Mouse (Mus musculus) brain, embryonic 14.5 days (tissue): ENCODE measurements around the gene Prickle4. TPM values are rescaled to one million over a fixed set of nuclear protein-coding genes. Genes with fewer than 3 reads are reported as not detected.
A peak's percentile ranks its signal among the peaks of the same experiment; 100 is the strongest.
"Not testable (repeated sequence)": the region's sequence is repeated elsewhere in the genome, so short reads cannot be mapped to it uniquely, and the experiment has no call there.

Experiments used
- DNase-seq: peaks from one replicate; pipeline ENCODE4 v3.0.0-alpha.2; 2011; ENCODE audit warnings: low read depth
- CTCF ChIP-seq: fragments of 200-500 bp; IDR thresholded peaks from 2 replicates; pipeline ENCODE4 v1.5.1; 2012; ENCODE audit warnings: inconsistent platforms, mild to moderate bottlenecking, moderate library complexity, borderline replicate concordance; ENCODE audit not compliant: insufficient read depth, insufficient read length; ENCODE audit errors: extremely low read depth
- POLR2A ChIP-seq: fragments of 200-500 bp; IDR thresholded peaks from 2 replicates; pipeline ENCODE4 v1.6.1; 2012; ENCODE audit warnings: mild to moderate bottlenecking, inconsistent platforms, borderline replicate concordance; ENCODE audit not compliant: poor library complexity, insufficient read depth, insufficient read length, severe bottlenecking; ENCODE audit errors: extremely low read depth
- polyA plus RNA-seq: library from polyadenylated mRNA; depleted of rRNA; stranded (reverse); fragments of >200 nt; gene quantifications from 2 replicates; pipeline ENCODE4 v1.2.3, GENCODE M21; 2012; rRNA removed

Gene Prickle4
- polyA plus RNA-seq, 1 experiment: 1.0 TPM

DNA sequence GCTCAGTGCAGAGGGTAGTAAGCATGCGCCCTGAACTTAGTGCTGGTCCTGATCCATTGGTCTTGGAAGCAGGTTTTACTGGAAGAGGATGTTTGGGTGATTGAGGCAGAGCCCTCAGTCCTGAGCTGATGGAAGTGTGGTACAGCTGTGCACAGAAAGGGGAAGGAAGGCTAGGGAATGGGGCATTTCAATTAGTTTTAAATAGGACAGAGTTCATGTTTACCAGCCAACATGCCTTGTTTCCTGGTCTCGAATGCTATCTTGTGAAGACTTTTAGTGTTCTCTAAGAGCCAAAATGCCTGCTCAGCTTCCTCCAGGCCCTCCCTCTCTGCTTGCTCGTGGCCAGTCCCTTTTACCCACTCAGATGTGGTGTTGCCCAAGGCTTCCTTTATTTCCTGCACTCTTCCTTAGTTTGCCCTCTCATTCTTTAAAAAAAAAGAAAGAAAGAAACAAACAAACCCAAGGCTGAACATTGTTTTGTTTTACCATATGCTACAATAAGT, 35.7 kb downstream of the Prickle4 start:
- DNase-seq: no peak
- TF ChIP-seq POLR2A: no peak
- no peak for TF ChIP-seq CTCF

GRCm38 (mm10) chr17:47657901-47658300, 36.6 kb downstream of the Prickle4 start:
- TF ChIP-seq POLR2A (no peak), CTCF (no peak)
- DNase-seq: no peak

DNA sequence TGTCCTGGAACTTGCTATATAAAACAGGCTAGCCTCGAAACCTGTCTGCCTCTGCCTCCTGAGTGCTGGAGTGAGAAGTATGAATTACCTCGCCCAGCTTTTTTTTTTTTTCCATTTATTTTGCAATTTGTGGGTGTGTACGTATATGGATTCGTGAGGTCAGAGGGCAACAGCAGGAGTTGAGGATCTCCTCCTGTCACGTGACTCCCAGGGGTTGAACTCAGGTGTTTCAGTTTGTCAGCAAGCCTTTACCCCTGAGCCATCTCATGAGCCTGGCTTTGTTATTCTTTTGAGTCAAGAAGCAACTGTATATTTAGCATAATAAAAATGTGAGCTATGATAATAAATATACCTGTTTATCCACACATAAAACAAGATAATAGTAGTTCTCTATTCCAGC, 38.8 kb downstream of the Prickle4 start:
- no peak for TF ChIP-seq POLR2A
- TF ChIP-seq CTCF: no peak
- no peak for DNase-seq

DNA sequence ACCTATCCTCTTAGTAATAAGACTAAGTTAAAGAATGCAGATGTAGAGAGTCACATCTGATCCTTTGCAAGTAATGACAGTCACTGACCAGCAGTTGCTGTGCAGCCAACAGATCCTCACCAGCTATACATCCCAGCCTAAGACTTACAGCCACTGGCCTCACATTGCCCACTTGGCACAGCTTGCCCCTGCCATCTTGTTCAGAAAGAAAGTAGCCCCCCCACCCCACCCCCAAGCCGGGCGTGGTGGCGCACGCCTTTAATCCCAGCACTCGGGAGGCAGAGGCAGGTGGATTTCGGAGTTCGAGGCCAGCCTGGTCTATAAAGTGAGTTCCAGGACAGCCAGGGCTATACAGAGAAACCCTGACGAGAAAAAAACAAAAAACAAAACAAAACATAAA, 40.2 kb downstream of the Prickle4 start:
- not testable (repeated sequence) for DNase-seq

DNA sequence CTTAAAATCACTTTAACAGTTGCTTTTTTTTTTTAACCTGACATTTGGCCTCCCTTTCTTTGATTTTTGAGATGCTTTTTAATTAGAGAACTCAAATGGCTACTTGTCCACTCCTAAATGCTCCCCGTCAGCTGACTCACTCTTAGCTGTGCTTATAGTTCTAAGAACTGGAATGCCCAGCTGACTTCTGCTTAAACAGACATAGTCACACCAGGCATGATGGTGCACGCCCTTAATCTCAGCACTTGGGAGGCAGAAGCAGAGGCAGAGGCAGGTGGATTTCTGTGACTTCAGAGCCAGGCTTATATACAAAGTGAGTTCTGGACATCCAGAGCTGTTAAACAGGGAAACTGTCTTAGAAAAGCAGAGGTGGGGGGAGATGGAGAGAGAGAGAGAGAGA, 42.6 kb downstream of the Prickle4 start:
- DNase-seq: no peak
- TF ChIP-seq POLR2A (no peak), CTCF (no peak)

DNA sequence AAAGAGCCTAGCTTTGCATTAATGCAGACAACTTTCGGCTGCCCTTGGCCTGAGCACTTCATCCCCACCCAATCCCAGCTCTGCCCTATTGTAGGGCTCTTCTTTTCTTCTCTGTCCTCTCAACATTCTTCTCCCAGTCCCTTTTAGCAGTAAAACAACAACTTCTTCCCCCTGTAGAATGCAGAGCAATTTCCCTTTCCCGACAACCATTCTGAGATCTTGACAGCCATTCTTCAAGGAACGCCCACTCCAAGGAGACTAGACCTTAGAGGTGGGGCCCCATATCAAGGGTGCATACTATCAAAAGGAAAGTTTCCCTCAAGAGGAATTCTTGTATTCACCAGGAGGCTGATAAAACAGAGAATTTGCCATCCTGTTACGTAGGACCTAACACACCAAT, 45.6 kb downstream of the Prickle4 start:
- DNase-seq: peak; percentile 40
- no peak for TF ChIP-seq CTCF
- TF ChIP-seq POLR2A: no peak

DNA sequence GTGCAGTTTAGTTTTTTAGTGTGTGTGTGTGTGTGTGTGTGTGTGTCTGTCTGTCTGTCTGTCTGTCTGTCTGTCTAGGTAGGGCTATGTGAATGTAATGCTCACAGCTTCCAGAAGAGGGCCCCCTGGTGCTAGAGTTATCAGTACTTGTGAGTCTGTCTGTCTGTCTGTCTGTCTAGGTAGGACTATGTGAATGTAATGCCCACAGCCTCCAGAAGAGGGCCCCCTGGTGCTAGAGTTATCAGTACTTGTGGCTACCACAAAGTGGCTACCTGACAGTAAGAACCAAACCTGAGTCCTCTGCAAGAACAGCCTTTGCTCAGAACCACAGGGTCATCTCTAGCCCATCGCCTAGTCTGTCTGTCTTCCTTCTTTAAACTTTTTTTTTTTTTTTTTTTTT, 47.9 kb downstream of the Prickle4 start:
- peak; percentile 58 for DNase-seq
- TF ChIP-seq CTCF: peak; percentile 50; the same call in 1 of the 2 replicates
- no peak for TF ChIP-seq POLR2A

DNA sequence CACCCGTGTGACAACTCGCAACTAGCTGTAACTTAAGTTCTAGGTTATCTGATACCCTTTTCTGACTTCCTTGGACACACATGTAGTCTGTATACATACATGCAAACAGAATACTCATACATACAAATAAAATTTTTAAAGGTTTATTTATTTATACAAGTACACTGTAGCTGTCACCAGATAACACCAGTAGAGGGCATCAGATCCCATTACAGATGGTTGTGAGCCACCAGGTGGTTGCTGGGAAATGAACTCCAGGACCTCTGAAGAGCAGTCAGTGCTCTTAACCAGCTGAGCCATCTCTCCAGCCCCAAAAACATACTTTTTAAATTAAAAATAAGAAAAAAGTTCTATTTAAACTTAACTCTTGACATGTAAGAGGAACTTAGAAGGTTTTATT, 51.5 kb downstream of the Prickle4 start:
- TF ChIP-seq CTCF (peak; percentile 7; the same call in 1 of the 2 replicates), POLR2A (no peak)
- no peak for DNase-seq

Other genes with a start within 250 kb of the Prickle4 start
- gene Taf8, start 192.4 kb downstream of the Prickle4 start, polyA plus RNA-seq: 34.2 and 44.1 TPM in 2 replicates
- gene Ccnd3, start 189.7 kb downstream of the Prickle4 start, polyA plus RNA-seq: 59.7 and 68.5 TPM in 2 replicates
- 27.1 and 31.1 TPM in 2 replicates for gene Bysl, start 83.2 kb downstream of the Prickle4 start, polyA plus RNA-seq
- gene Med20, start 83.2 kb downstream of the Prickle4 start, polyA plus RNA-seq: 43.1 and 59.0 TPM in 2 replicates
- gene Gm20517, start 83.1 kb downstream of the Prickle4 start, polyA plus RNA-seq: 1.7 and 2.6 TPM in 2 replicates
- gene Usp49, start 64.0 kb downstream of the Prickle4 start, polyA plus RNA-seq: 32.8 and 36.9 TPM in 2 replicates
- gene Tomm6, start 6.3 kb downstream of the Prickle4 start, polyA plus RNA-seq: 97.2 and 102 TPM in 2 replicates
- gene Frs3, start 5.7 kb downstream of the Prickle4 start, polyA plus RNA-seq: 54.2 and 55.4 TPM in 2 replicates
- gene Gm21981, start 281 bp downstream of the Prickle4 start, polyA plus RNA-seq: 4.9 and 5.1 TPM in 2 replicates
- gene Pgc, start 32.1 kb upstream of the Prickle4 start, polyA plus RNA-seq: not detected in 2 replicates
- 2.0 and 3.2 TPM in 2 replicates for gene Tfeb, start 42.3 kb upstream of the Prickle4 start, polyA plus RNA-seq
- gene Mdfi, start 140.0 kb upstream of the Prickle4 start, polyA plus RNA-seq: 35.8 and 37.8 TPM in 2 replicates
- gene Foxp4, start 229.9 kb upstream of the Prickle4 start, polyA plus RNA-seq: 93.8 and 94.9 TPM in 2 replicates